Mouse (Mus musculus) kidney, adult 2 months (tissue): ENCODE data around the gene Cox7a2.

ENCODE experiments used
- CTCF ChIP-seq: fragments of 200-500 bp; conservative IDR thresholded peaks from 2 replicates; pipeline ENCODE4 v1.5.1; 2011; ENCODE audit warnings: low read depth, mild to moderate bottlenecking, control low read depth, low read length, moderate library complexity, mixed read lengths; ENCODE audit not compliant: insufficient read depth, insufficient read length
- POLR2A ChIP-seq: fragments of 200-500 bp; IDR thresholded peaks from one replicate; pipeline ENCODE4 v1.6.1; 2011; ENCODE audit warnings: low read depth, low read length, control low read depth

- TF ChIP-seq CTCF: no peak
- TF ChIP-seq POLR2A: no peak
Observed at GRCm38 (mm10) chr9:79755311-79755710, 4.4 kb downstream of the Cox7a2 start.
